Mouse (Mus musculus) gonadal fat pad, adult 2 months (tissue): ENCODE results near the gene Rnf181. TPM values are rescaled to one million over a fixed set of nuclear protein-coding genes. Genes with fewer than 3 reads are reported as not detected.

Source experiments
- DNase-seq: peaks from one replicate; pipeline ENCODE4 v3.0.0-alpha.2; 2012; ENCODE audit warnings: low read depth
- polyA plus RNA-seq: library from polyadenylated mRNA; depleted of rRNA; stranded (reverse); fragments of >200 nt; gene quantifications from 2 replicates; pipeline ENCODE4 v1.2.3, GENCODE M21; 2012

Gene Rnf181
- polyA plus RNA-seq, 1 experiment, result 142 TPM

GRCm38 (mm10) chr6:72359891-72360598, 6.7 kb downstream of the Rnf181 start:
- no peak for DNase-seq

GRCm38 (mm10) chr6:72359343-72359742, 7.4 kb downstream of the Rnf181 start:
- DNase-seq, result no peak

GRCm38 (mm10) chr6:72358086-72358764, 8.5 kb downstream of the Rnf181 start:
- no peak for DNase-seq

GRCm38 (mm10) chr6:72357164-72358079, 9.3 kb downstream of the Rnf181 start:
- DNase-seq, result no peak

GRCm38 (mm10) chr6:72356001-72356532, 10.7 kb downstream of the Rnf181 start:
- no peak for DNase-seq

- no peak for DNase-seq
These were observed 11.5 kb downstream of the Rnf181 start, which contains the start of gene Tmem150a for GRCm38 (mm10) chr6:72355066-72355911. Gene Tmem150a (plus strand): TSS chr6:72355447.

GRCm38 (mm10) chr6:72354025-72354424, 12.7 kb downstream of the Rnf181 start:
- no peak for DNase-seq

- no peak for DNase-seq
These were observed 13.9 kb downstream of the Rnf181 start for GRCm38 (mm10) chr6:72352636-72353405.

GRCm38 (mm10) chr6:72350214-72350613, 16.5 kb downstream of the Rnf181 start:
- DNase-seq, result no peak

- no peak for DNase-seq
These were observed 18.3 kb downstream of the Rnf181 start for GRCm38 (mm10) chr6:72348411-72348810.

- no peak for DNase-seq
These were observed 19.4 kb downstream of the Rnf181 start, which contains the start of gene 0610030E20Rik for GRCm38 (mm10) chr6:72347166-72347941. Gene 0610030E20Rik (plus strand): TSS chr6:72347317.

GRCm38 (mm10) chr6:72346261-72346660, 20.5 kb downstream of the Rnf181 start:
- DNase-seq, result no peak

GRCm38 (mm10) chr6:72345633-72346032, 21.1 kb downstream of the Rnf181 start:
- DNase-seq, result no peak

GRCm38 (mm10) chr6:72345074-72345567, 21.6 kb downstream of the Rnf181 start, which contains the start of gene Usp39:
Gene Usp39 (minus strand): TSS chr6:72345184.
- DNase-seq, result peak; percentile 61

- DNase-seq, result no peak
These were observed 22.2 kb downstream of the Rnf181 start for GRCm38 (mm10) chr6:72344396-72345073.

GRCm38 (mm10) chr6:72340481-72340880, 26.3 kb downstream of the Rnf181 start:
- DNase-seq, result no peak

- DNase-seq, result no peak
These were observed 33.6 kb downstream of the Rnf181 start for GRCm38 (mm10) chr6:72333111-72333510.

- no peak for DNase-seq
These were observed 36.6 kb downstream of the Rnf181 start for GRCm38 (mm10) chr6:72330133-72330532.
